Mouse (Mus musculus): Measurements from ENCODE around the gene Nmnat2.
A peak's percentile ranks its signal among the peaks of the same experiment; 100 is the strongest.

Gene Nmnat2

DNA sequence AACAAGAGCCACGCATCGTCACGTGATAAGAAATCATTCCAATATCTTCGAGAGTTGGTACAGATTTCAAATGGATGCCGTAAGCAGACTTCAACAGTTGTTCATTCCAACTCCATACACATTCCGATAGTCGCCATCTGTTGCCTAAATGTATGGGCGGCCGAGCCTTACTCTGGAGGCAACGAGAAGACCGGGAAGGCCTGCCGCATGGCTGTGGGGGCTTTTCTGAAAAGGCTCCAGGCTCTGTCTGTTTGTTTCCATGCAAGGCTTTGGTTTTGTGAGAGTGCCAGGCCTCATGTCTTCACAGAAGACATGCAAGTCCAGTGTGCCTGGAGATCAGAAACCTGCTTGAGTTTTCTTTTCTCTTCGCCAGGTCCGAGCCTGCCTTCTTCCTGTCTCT lies 28.6 kb downstream of the Nmnat2 start:
- DNase-seq (ENCODE audit: low spot score in 2 of 2), result peak; percentile 68 to 72

DNA sequence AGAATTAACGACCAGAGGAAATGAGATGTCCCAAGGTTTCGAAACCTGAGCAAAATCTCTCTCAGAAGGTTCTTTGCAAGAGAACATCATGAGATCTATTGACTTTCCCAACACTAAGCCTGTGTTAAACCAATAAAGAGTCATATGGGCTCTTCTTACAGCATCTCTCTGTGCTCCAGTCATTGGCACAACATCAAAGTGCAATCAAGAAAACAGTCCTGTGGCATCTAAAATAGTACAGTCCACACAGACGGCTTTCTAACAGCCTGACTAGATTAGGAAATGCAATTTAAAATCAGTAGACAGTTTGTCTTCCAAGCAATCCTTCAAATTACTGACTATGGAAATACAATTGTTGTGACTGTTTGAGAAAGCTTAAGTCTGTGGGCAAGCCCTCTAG lies 32.2 kb downstream of the Nmnat2 start:
- no peak for DNase-seq (ENCODE audit: low spot score in 2 of 2)

DNA sequence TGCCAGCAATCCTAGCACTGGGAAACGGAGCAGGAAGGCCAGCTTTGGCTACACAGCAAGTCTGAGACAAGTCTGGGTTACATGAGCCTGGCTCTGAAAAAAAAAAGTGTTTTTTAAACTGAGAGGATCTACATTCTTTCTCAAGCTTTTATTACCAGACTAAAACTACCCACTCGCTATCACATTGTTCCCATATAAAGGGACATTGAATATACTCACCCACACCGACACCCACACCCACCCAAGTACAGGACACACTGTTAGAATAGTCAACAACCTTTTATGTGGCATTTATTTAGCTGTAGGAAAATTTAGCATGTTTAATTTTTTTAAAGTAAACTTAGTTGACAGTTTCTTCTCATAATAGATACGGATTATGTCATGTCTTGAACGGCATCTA lies 35.3 kb downstream of the Nmnat2 start:
- peak in 1 of 2 experiments; percentile 73 for DNase-seq (ENCODE audit: low spot score in 2 of 2)

DNA sequence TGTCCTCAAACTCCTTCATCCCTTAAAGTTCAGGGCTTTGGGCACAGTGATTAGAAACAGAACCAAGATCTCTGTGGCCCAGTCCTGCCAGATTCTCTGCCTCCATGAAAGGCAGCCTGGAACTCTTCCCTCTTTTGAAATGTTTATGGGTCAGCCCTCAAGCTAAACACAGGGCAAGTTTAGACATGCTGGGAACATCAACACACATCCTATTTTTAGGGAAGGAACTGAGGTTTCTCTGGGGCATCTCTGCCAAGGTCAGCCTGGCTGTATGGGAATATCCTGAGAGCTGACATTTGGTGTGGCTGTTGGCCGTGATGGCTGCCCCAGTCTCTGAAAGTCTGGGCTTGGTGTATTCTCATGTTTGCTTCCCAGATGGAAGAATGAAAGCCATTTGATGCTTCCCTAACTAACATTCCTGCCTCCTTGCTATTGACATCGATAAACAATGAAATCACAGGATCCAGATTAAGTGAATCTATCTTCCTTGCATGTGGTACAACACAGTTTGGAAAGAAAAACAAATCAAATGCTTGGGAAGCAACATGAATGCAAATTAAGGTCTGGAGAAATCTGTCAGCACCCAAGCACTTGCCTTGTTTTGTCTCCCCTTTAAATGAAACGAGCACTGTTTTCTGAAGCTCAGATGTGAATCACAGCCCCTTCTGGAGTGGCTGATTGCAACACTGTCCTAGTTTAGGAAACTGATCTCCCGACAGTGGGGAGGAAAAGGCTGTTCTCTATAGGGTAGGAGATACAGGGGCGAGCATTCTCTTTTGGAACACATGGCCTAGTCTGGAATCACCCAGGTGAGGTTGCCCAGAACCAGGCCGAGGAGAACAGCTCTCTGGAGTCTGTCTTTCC lies 37.7 kb downstream of the Nmnat2 start:
- no peak for DNase-seq (ENCODE audit: low spot score in 2 of 2)

DNA sequence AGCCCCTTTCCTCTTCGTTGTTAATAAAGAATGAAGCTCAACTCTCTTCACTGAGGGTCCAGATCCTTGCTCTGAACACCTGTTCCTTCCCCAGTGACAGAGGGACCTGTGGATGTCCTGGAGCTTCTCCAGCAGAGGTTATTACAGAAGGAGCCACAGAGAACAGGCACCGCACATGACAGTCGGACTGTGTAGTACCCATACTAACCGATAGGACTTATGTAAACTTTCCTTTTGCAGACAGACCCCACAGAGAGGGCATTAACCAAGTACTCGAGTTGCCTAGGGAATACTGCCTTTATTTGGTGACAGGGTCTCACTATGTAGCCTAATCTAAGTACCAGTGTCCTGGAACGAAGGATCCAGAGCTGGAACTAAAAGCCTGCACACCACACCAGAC lies 39.0 kb downstream of the Nmnat2 start:
- DNase-seq (ENCODE audit: low spot score in 2 of 2), result no peak

DNA sequence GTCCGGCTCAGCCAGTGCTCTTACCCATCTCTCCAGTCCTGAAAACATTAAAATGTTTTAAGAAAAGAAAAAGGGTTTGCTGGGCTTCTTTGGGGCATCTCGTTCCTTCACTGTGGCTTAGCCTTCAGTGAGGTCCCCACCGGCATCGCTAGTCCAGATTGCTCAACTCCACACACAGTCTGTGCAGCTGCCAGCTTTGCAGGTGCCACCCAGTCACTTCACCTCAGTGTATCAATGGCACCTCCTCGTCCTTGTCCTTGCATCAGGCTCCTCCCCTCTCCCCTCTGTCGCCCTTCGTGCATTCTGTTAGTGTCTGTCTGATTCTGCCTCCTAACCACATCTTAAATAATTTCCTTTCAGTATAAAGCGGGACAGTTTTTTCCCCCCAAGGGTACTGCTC lies 45.2 kb downstream of the Nmnat2 start:
- DNase-seq (ENCODE audit: low spot score in 2 of 2), result no peak

DNA sequence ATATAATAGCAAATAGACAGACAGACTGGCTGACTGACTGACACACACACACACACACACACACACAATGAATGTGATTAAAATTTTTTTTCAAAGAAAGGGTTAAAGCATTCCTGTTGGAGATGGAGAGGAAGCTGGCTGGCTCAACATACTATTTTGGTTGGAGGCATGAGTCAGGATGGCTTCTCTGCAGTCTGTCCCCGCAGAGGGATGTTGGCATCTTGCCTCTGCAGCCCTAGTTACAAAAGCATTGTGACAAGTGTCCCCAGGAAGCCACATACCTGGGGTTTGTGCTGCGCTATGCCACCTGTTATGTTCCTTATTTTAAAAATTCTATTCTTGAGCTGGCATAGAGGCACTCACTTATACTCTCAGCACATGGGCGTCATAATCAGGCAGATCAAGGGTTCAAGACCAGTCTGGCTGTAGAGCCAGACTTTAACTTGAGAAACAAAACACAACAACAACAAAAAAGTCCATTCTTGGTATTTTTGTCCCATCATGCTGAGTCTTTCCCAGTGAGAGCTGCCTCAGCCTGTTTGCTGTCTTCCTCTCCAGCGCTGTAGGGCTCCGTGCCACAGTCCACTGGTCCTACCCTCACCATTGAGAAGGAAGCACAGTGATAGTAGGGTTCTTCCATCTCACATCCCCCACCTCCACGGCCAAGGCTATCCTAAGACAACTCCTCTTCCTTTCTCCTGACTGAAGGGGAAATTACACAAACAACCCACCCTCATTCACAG lies 45.9 kb downstream of the Nmnat2 start:
- DNase-seq (ENCODE audit: low spot score in 2 of 2), result peak; percentile 81 to 83

DNA sequence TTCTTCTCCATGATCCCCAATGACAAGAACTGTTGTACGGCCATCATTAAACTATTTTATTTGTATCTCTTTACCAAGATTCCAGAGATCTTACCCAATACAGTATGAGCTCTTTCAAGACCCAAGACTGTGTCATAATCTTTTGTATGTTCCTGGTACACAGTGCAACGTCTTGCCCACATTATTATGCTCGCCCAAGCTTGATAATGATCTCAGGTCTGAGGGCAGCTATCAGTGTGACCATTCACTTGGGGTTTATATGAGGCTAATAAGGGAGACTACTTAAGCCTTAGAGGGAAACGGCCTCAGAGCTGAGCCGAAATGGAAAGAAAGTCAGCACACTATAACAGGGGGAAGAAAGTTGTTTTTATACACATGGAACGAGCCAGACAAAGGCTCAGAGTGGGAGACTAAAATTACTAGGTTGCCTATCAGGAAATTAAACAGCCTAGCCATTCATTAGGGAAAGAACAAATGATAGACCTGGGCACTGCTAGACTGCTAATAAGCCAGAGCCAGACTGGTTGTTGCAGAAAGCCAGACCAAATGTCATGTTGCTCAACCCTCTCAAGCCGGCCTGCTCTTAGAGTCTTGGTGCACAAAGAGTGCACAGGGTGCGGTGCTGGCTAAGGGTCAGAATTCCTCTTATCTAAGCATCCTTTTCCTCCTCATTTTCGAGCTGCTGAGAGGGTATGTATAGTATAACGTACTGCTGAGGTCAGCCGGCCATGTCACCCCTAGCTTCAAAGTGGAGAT lies 47.7 kb downstream of the Nmnat2 start:
- no peak for DNase-seq (ENCODE audit: low spot score in 2 of 2)

DNA sequence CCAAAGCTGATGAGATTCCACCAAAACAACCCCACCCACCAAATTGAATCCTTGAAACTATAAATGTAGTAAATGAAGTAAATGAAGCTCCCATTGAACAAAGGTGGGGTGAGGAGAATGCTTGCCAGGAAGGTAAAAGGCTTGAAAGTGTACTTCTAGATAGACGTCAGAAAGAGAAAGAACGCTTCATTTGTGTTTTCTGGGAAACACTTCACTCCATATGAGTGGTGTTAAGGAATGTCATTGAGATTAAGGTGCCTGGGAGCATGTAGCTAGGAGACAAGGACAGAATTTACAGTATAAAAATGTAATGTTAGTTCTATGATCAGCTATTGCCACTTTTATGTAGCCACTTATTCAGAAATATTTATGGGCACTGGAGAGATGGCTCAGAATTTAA lies 49.7 kb downstream of the Nmnat2 start:
- DNase-seq (ENCODE audit: low spot score in 2 of 2), result no peak

DNA sequence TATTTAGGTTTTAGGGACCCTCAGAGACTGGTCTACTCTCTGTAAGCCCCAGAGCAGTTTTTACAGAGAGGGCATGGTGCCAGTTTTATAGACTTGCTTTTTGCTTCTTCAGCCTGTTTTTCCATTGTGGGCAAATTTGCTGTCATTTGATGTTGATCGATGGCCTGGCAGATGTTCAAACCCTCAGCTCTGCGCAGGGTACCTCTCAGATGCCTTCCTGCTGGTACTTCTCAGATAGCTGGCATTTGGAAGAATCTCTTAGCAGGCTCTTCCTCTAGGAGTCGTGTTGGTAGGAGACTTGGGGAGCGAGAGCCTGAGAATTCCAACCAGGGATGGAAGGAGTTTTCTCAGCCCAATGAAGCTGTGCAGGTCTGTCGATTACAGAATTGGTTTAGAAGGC lies 51.3 kb downstream of the Nmnat2 start:
- DNase-seq (ENCODE audit: low spot score in 2 of 2), result no peak

DNA sequence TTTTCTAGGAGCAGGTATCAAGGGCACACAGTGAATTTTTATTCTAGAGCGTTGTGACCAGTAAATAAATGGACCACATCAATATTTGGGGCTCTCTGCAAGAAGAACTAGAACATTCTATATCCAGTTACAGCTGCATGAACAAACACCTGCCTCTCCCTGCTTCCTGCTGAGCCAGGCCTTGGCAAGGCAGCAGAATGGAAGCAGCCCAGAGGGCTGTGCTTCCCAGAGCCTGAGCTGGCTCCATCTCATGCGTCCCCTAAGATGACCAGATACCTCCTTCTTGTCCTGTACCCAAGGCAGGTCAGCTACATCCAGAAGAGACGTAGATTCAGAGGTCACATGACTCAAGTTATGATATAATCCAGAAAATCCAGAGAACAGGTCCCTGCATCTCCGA lies 52.0 kb downstream of the Nmnat2 start:
- no peak for DNase-seq (ENCODE audit: low spot score in 2 of 2)

DNA sequence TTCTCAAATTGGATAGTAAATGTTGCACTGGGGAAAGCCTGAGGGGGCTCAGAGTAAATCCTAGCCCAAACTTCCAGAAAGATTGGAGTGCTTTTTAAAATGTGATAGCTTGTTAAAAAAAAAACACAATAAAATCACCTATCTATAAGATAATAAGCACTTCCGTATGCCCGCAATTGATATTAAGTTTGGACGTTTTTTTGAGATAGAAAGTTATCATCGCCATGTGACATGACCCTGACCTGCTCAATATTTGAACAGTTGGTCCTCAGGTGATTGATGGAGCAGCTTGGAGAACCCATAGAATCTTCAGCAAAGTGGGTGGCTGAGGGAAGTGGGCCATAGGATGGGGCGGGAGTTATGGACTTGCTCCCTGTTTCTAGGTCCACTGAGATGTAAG lies 52.5 kb downstream of the Nmnat2 start:
- no peak for DNase-seq (ENCODE audit: low spot score in 2 of 2)

DNA sequence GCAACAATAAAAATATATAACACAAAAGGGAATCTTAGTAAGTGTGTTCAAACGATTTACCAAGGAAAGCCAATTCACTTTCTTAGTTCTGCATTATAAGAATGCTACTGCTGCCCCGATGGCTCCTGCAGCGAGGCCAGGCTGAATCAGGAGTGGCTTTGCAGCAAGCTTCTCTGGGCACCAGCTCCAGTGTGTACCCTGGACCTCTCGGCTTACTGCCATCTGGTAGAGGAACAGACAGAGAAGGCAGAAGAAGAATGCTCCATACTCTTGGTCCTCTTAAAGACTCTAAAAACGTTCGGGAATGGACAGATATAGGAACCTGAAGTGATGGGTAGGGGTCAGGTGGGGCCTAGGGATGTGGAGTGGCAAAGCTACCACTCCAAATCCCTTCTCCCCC lies 53.0 kb downstream of the Nmnat2 start:
- no peak for DNase-seq (ENCODE audit: low spot score in 2 of 2)

DNA sequence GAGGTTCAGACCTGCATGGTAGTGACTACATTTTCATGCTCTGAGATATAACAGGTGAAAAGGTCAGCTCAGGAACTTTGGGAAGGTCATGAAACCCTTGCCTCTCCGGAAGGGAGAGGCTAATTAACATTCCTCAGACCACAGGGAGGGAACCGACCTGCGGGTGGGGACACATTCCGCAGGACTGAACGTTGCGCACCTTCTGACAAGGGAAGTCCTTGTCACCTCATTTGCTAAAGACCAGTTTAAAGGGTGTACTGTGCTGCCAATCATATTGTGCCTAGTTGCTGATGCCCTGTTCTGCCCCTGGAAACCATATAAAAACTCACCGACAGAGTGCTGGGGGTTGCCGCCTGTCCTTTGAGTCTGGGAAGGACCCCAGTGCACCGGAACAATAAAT lies 54.5 kb downstream of the Nmnat2 start:
- DNase-seq (ENCODE audit: low spot score in 2 of 2), result no peak

DNA sequence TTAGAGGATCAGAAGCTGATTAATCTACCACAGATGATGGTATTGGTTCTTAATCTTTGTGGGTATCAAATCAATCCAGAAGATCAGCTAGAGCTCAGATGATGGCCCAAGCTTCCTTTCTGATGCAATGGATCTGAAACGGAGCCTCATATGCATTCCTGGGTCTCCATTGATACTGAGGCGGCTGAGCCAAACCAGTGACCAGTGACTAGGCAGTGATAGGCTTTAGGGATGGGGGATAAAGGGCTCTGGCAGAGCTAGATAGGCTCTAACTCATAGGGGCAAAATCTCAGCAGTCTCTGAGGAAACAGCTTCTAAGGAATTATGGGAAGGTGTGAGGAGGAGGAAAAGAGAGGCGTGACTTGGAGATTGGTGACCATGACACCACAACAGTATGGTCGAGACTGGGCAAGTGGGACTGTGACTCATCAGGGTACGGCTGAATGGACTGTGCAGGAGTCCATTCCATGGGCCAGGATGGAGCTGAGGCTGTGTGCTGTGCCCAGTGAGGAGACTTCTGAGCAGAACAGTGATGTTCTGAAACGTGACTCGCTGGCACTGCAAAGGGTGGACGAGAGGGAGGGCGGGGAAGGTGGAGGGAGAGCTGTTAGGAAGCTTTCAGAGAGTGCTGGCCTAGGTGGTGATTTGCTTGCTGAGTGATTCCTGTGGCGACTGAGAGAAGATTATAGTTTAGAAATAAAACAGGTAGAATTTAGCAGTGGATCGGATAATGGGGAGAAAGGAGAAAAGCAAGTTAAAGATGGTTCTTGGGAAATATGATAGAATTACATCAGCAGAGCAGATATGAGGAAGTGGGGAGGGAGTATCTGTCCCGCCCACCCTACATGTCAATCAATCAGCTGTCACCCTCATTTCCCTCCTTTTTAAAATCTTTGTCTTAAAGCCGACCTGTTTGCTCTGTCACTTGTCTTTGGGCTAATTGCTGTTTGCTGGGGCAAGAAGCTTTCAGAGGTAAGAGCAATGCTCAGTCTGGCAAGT lies 55.9 kb downstream of the Nmnat2 start:
- no peak for DNase-seq (ENCODE audit: low spot score in 2 of 2)

DNA sequence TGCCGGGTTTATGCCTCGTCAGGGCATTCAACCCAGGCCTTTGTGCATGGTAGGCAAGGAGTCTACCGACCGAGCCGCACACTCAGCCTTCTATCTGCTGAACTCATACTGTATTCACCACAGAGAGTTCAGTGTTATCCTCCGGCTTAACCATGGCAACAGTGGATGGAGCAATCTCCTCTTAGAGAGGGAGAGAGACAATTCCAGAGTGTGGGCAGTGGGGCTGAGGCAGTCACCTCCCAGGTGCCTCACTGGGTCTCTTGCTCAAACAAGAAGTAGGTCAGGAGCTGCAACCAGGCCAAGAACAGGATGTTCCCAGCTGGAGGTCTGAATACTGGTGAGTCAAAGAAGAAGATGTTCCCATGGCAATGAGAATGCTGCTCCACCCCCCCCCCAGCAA lies 56.8 kb downstream of the Nmnat2 start:
- peak; percentile 43 to 62 for DNase-seq (ENCODE audit: low spot score in 2 of 2)

DNA sequence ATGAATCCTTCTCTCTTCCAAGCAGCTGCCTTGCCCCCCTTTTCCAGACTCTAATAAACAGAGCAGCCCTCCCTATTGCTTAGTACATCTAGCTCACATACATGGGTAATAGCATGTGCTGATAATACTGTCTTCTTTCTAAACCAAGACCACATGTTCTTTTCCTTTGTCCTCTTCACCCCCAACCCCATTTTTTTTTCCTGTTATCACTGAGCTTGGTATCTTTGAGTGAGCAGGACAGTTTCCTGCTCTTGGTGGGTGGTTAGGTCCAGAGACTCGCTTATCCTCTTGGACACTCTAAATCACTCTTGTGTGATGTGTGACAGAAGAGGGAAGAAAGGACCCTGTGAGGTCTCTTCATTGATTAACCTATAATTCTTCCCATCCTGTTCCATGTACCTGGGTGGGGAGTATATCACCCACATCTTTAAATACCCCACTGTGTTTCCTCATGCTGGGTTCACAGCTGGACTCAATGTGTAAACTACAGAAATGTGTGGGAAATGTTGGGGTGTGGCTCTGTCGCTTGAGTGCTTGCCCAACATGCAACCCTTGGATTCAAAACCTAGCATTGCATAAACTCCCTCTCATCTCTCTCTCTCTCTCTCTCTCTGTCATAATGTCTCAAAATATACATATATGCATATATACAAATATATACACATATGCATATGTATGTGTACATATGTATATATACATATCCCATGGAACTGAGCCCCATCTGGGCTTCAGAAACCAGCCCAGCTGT lies 58.9 kb downstream of the Nmnat2 start:
- no peak for DNase-seq (ENCODE audit: low spot score in 2 of 2)

DNA sequence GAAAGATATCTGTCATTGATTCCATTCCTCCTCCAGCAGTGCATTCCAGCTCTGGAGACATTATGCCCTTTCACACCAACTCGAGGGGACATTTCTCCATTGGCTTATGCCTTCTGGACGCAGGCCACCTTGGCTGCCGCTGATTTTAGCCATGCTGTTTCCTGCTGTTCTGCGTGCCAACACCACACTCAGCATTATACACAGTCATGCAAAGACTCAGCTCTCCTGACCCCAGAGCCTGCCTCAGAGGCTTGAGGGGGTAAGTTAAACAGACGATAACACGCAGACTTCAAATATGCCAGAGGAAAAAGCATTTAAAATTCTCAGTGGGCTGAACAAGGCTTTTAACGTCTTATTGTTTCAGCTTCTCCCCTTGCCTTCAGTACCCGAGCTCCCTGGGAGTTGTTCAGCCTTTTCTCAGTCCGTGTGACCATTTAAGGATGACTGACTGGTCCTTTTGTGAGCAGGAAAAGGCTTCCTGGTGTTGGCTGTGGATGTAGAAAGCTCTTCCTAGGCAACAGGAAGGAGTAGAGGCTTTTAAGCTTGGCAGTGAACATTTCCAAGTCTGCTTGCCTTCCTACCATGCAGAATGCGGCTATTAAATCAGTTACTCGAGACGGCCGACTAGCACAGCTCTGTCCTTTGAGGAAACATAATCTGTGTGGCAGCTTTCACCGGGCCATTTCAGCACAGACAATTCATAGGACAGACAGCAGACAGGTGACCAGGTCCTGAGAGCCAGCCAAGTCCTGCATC lies 59.8 kb downstream of the Nmnat2 start:
- DNase-seq (ENCODE audit: low spot score in 2 of 2), result no peak

DNA sequence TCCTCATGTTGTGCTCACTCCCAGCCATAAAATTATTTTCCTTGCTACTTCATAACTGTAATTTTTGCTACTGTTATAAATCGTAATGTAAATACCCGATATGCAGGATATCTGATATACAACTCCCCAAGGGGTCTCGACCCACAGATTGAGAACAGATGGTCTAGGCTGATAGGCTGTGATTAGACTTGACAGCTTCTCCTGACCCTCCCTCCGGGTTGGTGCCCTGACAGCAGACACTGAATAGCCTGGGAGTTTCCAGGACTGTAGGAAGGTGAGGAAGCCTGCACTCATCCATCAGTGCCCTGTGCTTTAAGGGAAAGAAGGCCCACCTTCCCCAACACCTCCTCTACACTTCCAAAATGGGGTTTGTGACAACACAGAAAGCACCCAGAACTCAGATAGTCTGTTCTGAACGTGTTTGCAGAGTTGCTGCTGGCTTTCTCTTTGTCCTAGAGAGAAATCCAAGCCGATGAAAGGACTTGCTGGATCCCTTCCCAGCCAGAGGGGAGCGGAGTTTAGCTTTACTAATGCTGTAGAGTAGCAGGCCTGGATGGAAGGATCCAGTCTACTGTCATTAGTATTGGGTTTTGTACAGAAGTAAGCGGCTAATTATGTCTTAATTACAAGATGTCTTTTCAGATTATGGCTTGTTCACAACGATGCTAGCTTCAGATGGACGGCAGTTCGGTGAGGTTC lies 61.8 kb downstream of the Nmnat2 start:
- no peak for DNase-seq (ENCODE audit: low spot score in 2 of 2)
